Mouse (Mus musculus): Measurements from ENCODE around the gene Agtrap.
"Not testable (repeated sequence)": the region's sequence is repeated elsewhere in the genome, so short reads cannot be mapped to it uniquely, and the experiment has no call there.

Gene Agtrap

GRCm38 (mm10) chr4:148087907-148088527 is at the start of gene Agtrap:
TSS of gene Agtrap (minus strand) at chr4:148088031.
- peak; percentile 85 to 91 for DNase-seq (ENCODE audit: low spot score in 2 of 2)

GRCm38 (mm10) chr4:148137503-148137902 is 49.7 kb upstream of the Agtrap start:
- DNase-seq (ENCODE audit: low spot score in 2 of 2): no peak

GRCm38 (mm10) chr4:148134988-148135387 is 47.2 kb upstream of the Agtrap start:
- DNase-seq (ENCODE audit: low spot score in 2 of 2): no peak

- DNase-seq (ENCODE audit: low spot score in 2 of 2): no peak
Observed at GRCm38 (mm10) chr4:148131497-148132081, 43.8 kb upstream of the Agtrap start.

GRCm38 (mm10) chr4:148130561-148131413 is 43.0 kb upstream of the Agtrap start, which contains the start of gene Draxin:
TSS of gene Draxin (minus strand) at chr4:148130698.
- DNase-seq (ENCODE audit: low spot score in 2 of 2): peak in 1 of 2 experiments; percentile 4

GRCm38 (mm10) chr4:148130133-148130532 is 42.3 kb upstream of the Agtrap start, which contains the start of gene Mad2l2:
TSS of gene Mad2l2 (plus strand) at chr4:148130384.
- no peak for DNase-seq (ENCODE audit: low spot score in 2 of 2)

- no peak for DNase-seq (ENCODE audit: low spot score in 2 of 2)
Observed at GRCm38 (mm10) chr4:148128672-148129071, 40.8 kb upstream of the Agtrap start.

GRCm38 (mm10) chr4:148128241-148128640 is 40.4 kb upstream of the Agtrap start:
- no peak for DNase-seq (ENCODE audit: low spot score in 2 of 2)

GRCm38 (mm10) chr4:148122694-148123066 is 34.8 kb upstream of the Agtrap start:
- no peak for DNase-seq (ENCODE audit: low spot score in 2 of 2)

- no peak for DNase-seq (ENCODE audit: low spot score in 2 of 2)
Observed at GRCm38 (mm10) chr4:148121982-148122693, 34.3 kb upstream of the Agtrap start.

GRCm38 (mm10) chr4:148121362-148121761 is 33.5 kb upstream of the Agtrap start:
- DNase-seq (ENCODE audit: low spot score in 2 of 2): peak; percentile 46 to 59

GRCm38 (mm10) chr4:148120555-148120954 is 32.7 kb upstream of the Agtrap start:
- DNase-seq (ENCODE audit: low spot score in 2 of 2): no peak

GRCm38 (mm10) chr4:148119578-148119977 is 31.7 kb upstream of the Agtrap start:
- not testable (repeated sequence) for DNase-seq (ENCODE audit: low spot score in 2 of 2)

GRCm38 (mm10) chr4:148117392-148117791 is 29.6 kb upstream of the Agtrap start:
- no peak for DNase-seq (ENCODE audit: low spot score in 2 of 2)

GRCm38 (mm10) chr4:148116657-148117056 is 28.8 kb upstream of the Agtrap start:
- no peak for DNase-seq (ENCODE audit: low spot score in 2 of 2)

GRCm38 (mm10) chr4:148115467-148115866 is 27.6 kb upstream of the Agtrap start:
- DNase-seq (ENCODE audit: low spot score in 2 of 2): no peak

- DNase-seq (ENCODE audit: low spot score in 2 of 2): peak; percentile 61 to 81
Observed at GRCm38 (mm10) chr4:148114758-148115391, 27.0 kb upstream of the Agtrap start.

- DNase-seq (ENCODE audit: low spot score in 2 of 2): no peak
Observed at GRCm38 (mm10) chr4:148112519-148112918, 24.7 kb upstream of the Agtrap start.

GRCm38 (mm10) chr4:148109215-148109614 is 21.4 kb upstream of the Agtrap start:
- no peak for DNase-seq (ENCODE audit: low spot score in 2 of 2)

- no peak for DNase-seq (ENCODE audit: low spot score in 2 of 2)
Observed at GRCm38 (mm10) chr4:148108565-148109100, 20.8 kb upstream of the Agtrap start.

Data from frontal cortex, postnatal 14 days (tissue).